Mouse (Mus musculus): ENCODE results near the gene Usp12. TPM values are rescaled to one million over a fixed set of nuclear protein-coding genes. Genes with fewer than 3 reads are reported as not detected.

Gene Usp12
- polyA plus RNA-seq, 1 experiment from 2014 or later = 13.8 TPM

- 69% methylated on average over 4 of the region's 4 CpGs for WGBS
- H3K9me3 ChIP-seq (ENCODE audit: control insufficient read depth, low read length) = no peaks in the 10 kb centered on the region
- no peak overlapping the region for H3K27ac ChIP-seq (ENCODE audit: low read depth, low read length)
- no peak overlapping the region for H3K9ac ChIP-seq (ENCODE audit: low read length)
- ATAC-seq (ENCODE audit: insufficient read depth, low FRiP score, low TSS enrichment) = no peak
- DNase-seq (ENCODE audit: low spot score) = no peak
- no peaks in the 10 kb centered on the region for H3K4me1 ChIP-seq (ENCODE audit: control insufficient read depth, insufficient read depth, low read length)
- H3K4me2 ChIP-seq (ENCODE audit: low read depth) = no peak overlapping the region
- no peaks in the 10 kb centered on the region for H3K36me3 ChIP-seq (ENCODE audit: control insufficient read depth, insufficient read depth, low read length)
- H3K4me3 ChIP-seq (ENCODE audit: low read depth, low read length) = no peak overlapping the region
- no peaks in the 10 kb centered on the region for H3K27me3 ChIP-seq (ENCODE audit: control insufficient read depth, insufficient read depth, low read length)
These were observed 20.6 kb upstream of the Usp12 start for GRCm38 (mm10) chr5:146815394-146815793.

- Histone ChIP-seq H3K9ac (ENCODE audit: low read length) (no peak overlapping the region), H3K27ac (ENCODE audit: low read depth, low read length) (no peak overlapping the region), H3K36me3 (ENCODE audit: control insufficient read depth, insufficient read depth, low read length) (no peaks in the 10 kb centered on the region), H3K4me1 (ENCODE audit: control insufficient read depth, insufficient read depth, low read length) (no peaks in the 10 kb centered on the region), H3K4me3 (ENCODE audit: low read depth, low read length) (no peak overlapping the region), H3K4me2 (ENCODE audit: low read depth) (no peak overlapping the region), H3K27me3 (ENCODE audit: control insufficient read depth, insufficient read depth, low read length) (no peaks in the 10 kb centered on the region), H3K9me3 (ENCODE audit: control insufficient read depth, low read length) (no peaks in the 10 kb centered on the region)
- 84% methylated on average over 4 of the region's 4 CpGs for WGBS
- no peak for ATAC-seq (ENCODE audit: insufficient read depth, low FRiP score, low TSS enrichment)
- no peak for DNase-seq (ENCODE audit: low spot score)
These were observed 18.6 kb upstream of the Usp12 start for GRCm38 (mm10) chr5:146813421-146813820.

GRCm38 (mm10) chr5:146812866-146813265, 18.1 kb upstream of the Usp12 start:
- no peak for DNase-seq (ENCODE audit: low spot score)
- Histone ChIP-seq H3K4me3 (ENCODE audit: low read depth, low read length) (no peak overlapping the region), H3K9me3 (ENCODE audit: control insufficient read depth, low read length) (no peaks in the 10 kb centered on the region), H3K4me1 (ENCODE audit: control insufficient read depth, insufficient read depth, low read length) (no peaks in the 10 kb centered on the region), H3K9ac (ENCODE audit: low read length) (no peak overlapping the region), H3K4me2 (ENCODE audit: low read depth) (no peak overlapping the region), H3K36me3 (ENCODE audit: control insufficient read depth, insufficient read depth, low read length) (no peaks in the 10 kb centered on the region), H3K27ac (ENCODE audit: low read depth, low read length) (no peak overlapping the region), H3K27me3 (ENCODE audit: control insufficient read depth, insufficient read depth, low read length) (no peaks in the 10 kb centered on the region)
- WGBS = 91% methylated on average over 5 of the region's 5 CpGs
- no peak for ATAC-seq (ENCODE audit: insufficient read depth, low FRiP score, low TSS enrichment)

GRCm38 (mm10) chr5:146809951-146810350, 15.1 kb upstream of the Usp12 start:
- Histone ChIP-seq H3K36me3 (ENCODE audit: control insufficient read depth, insufficient read depth, low read length) (no peaks in the 10 kb centered on the region), H3K27ac (ENCODE audit: low read depth, low read length) (no peak overlapping the region), H3K9ac (ENCODE audit: low read length) (no peak overlapping the region), H3K27me3 (ENCODE audit: control insufficient read depth, insufficient read depth, low read length) (no peaks in the 10 kb centered on the region), H3K4me3 (ENCODE audit: low read depth, low read length) (no peak overlapping the region), H3K4me1 (ENCODE audit: control insufficient read depth, insufficient read depth, low read length) (no peaks in the 10 kb centered on the region), H3K4me2 (ENCODE audit: low read depth) (no peak overlapping the region), H3K9me3 (ENCODE audit: control insufficient read depth, low read length) (no peaks in the 10 kb centered on the region)
- ATAC-seq (ENCODE audit: insufficient read depth, low FRiP score, low TSS enrichment) (no peak), DNase-seq (ENCODE audit: low spot score) (no peak)
- 75% methylated on average over 5 of the region's 5 CpGs for WGBS

- no peak overlapping the region for H3K27ac ChIP-seq (ENCODE audit: low read depth, low read length)
- no peak overlapping the region for H3K4me2 ChIP-seq (ENCODE audit: low read depth)
- no peaks in the 10 kb centered on the region for H3K27me3 ChIP-seq (ENCODE audit: control insufficient read depth, insufficient read depth, low read length)
- no peaks in the 10 kb centered on the region for H3K9me3 ChIP-seq (ENCODE audit: control insufficient read depth, low read length)
- ATAC-seq (ENCODE audit: insufficient read depth, low FRiP score, low TSS enrichment) = no peak
- H3K9ac ChIP-seq (ENCODE audit: low read length) = no peak overlapping the region
- WGBS = 76% methylated on average over 8 of the region's 8 CpGs
- no peaks in the 10 kb centered on the region for H3K4me1 ChIP-seq (ENCODE audit: control insufficient read depth, insufficient read depth, low read length)
- DNase-seq (ENCODE audit: low spot score) = no peak
- no peak overlapping the region for H3K4me3 ChIP-seq (ENCODE audit: low read depth, low read length)
- no peaks in the 10 kb centered on the region for H3K36me3 ChIP-seq (ENCODE audit: control insufficient read depth, insufficient read depth, low read length)
These were observed 11.2 kb upstream of the Usp12 start for GRCm38 (mm10) chr5:146806004-146806430.

GRCm38 (mm10) chr5:146798031-146798430, 3.2 kb upstream of the Usp12 start:
- WGBS = 55% methylated on average over 9 of the region's 9 CpGs
- Histone ChIP-seq H3K4me1 (ENCODE audit: control insufficient read depth, insufficient read depth, low read length) (peaks cover 5% of the 10 kb centered on the region), H3K27me3 (ENCODE audit: control insufficient read depth, insufficient read depth, low read length) (no peaks in the 10 kb centered on the region), H3K9ac (ENCODE audit: low read length) (no peak overlapping the region), H3K4me3 (ENCODE audit: low read depth, low read length) (no peak overlapping the region), H3K36me3 (ENCODE audit: control insufficient read depth, insufficient read depth, low read length) (no peaks in the 10 kb centered on the region), H3K4me2 (ENCODE audit: low read depth) (no peak overlapping the region), H3K27ac (ENCODE audit: low read depth, low read length) (no peak overlapping the region), H3K9me3 (ENCODE audit: control insufficient read depth, low read length) (no peaks in the 10 kb centered on the region)
- DNase-seq (ENCODE audit: low spot score) (no peak), ATAC-seq (ENCODE audit: insufficient read depth, low FRiP score, low TSS enrichment) (no peak)

- Histone ChIP-seq H3K9me3 (ENCODE audit: control insufficient read depth, low read length) (no peaks in the 10 kb centered on the region), H3K4me1 (ENCODE audit: control insufficient read depth, insufficient read depth, low read length) (peaks cover 8% of the 10 kb centered on the region), H3K4me2 (ENCODE audit: low read depth) (no peak overlapping the region), H3K36me3 (ENCODE audit: control insufficient read depth, insufficient read depth, low read length) (no peaks in the 10 kb centered on the region), H3K27ac (ENCODE audit: low read depth, low read length) (no peak overlapping the region), H3K27me3 (ENCODE audit: control insufficient read depth, insufficient read depth, low read length) (no peaks in the 10 kb centered on the region), H3K9ac (ENCODE audit: low read length) (no peak overlapping the region), H3K4me3 (ENCODE audit: low read depth, low read length) (no peak overlapping the region)
- WGBS = 77% methylated on average over 13 of the region's 13 CpGs
- no peak for ATAC-seq (ENCODE audit: insufficient read depth, low FRiP score, low TSS enrichment)
- DNase-seq (ENCODE audit: low spot score) = no peak
These were observed 922 bp upstream of the Usp12 start for GRCm38 (mm10) chr5:146795728-146796127.

- H3K9ac ChIP-seq (ENCODE audit: low read length) = peak overlapping the region; percentile 93
- ATAC-seq (ENCODE audit: insufficient read depth, low FRiP score, low TSS enrichment) = peak; percentile 67
- H3K27me3 ChIP-seq (ENCODE audit: control insufficient read depth, insufficient read depth, low read length) = no peaks in the 10 kb centered on the region
- WGBS = under 1% methylated on average over 65 of the region's 83 CpGs
- H3K4me3 ChIP-seq (ENCODE audit: low read depth, low read length) = peak overlapping the region; percentile 94
- no peaks in the 10 kb centered on the region for H3K36me3 ChIP-seq (ENCODE audit: control insufficient read depth, insufficient read depth, low read length)
- H3K27ac ChIP-seq (ENCODE audit: low read depth, low read length) = peak overlapping the region; percentile 90
- H3K9me3 ChIP-seq (ENCODE audit: control insufficient read depth, low read length) = no peaks in the 10 kb centered on the region
- DNase-seq (ENCODE audit: low spot score) = peak; percentile 57
- peak overlapping the region; percentile 77 for H3K4me2 ChIP-seq (ENCODE audit: low read depth)
- peaks cover 8% of the 10 kb centered on the region for H3K4me1 ChIP-seq (ENCODE audit: control insufficient read depth, insufficient read depth, low read length)
These were observed 538 bp downstream of the Usp12 start for GRCm38 (mm10) chr5:146794084-146794852.

- WGBS = 8% methylated on average over 18 of the region's 18 CpGs
- no peaks in the 10 kb centered on the region for H3K27me3 ChIP-seq (ENCODE audit: control insufficient read depth, insufficient read depth, low read length)
- peak overlapping the region; percentile 93 for H3K9ac ChIP-seq (ENCODE audit: low read length)
- no peak overlapping the region; the same call in 1 of the 2 replicates for H3K27ac ChIP-seq (ENCODE audit: low read depth, low read length)
- H3K9me3 ChIP-seq (ENCODE audit: control insufficient read depth, low read length) = no peaks in the 10 kb centered on the region
- no peaks in the 10 kb centered on the region for H3K36me3 ChIP-seq (ENCODE audit: control insufficient read depth, insufficient read depth, low read length)
- ATAC-seq (ENCODE audit: insufficient read depth, low FRiP score, low TSS enrichment) (no peak), DNase-seq (ENCODE audit: low spot score) (no peak)
- peaks cover 8% of the 10 kb centered on the region for H3K4me1 ChIP-seq (ENCODE audit: control insufficient read depth, insufficient read depth, low read length)
- peak overlapping the region; percentile 94 for H3K4me3 ChIP-seq (ENCODE audit: low read depth, low read length)
- H3K4me2 ChIP-seq (ENCODE audit: low read depth) = peak overlapping the region; percentile 77
These were observed 1.1 kb downstream of the Usp12 start for GRCm38 (mm10) chr5:146793630-146794083.

Measured in neural tube, embryonic 11.5 days (tissue).